Mouse (Mus musculus): Measurements from ENCODE around the gene Son. TPM values are rescaled to one million over a fixed set of nuclear protein-coding genes. Genes with fewer than 3 reads are reported as not detected.
A peak's percentile ranks its signal among the peaks of the same experiment; 100 is the strongest.

Son gene
- polyA plus RNA-seq, 1 experiment from 2014 or later = 118 TPM

GRCm38 (mm10) chr16:91710241-91710640 lies 62.9 kb downstream of the Son start:
- WGBS = 66% methylated on average over 7 of the region's 7 CpGs
- no peaks in the 10 kb centered on the region for H3K9me3 ChIP-seq (ENCODE audit: control insufficient read depth, low read length)
- H3K36me3 ChIP-seq (ENCODE audit: control insufficient read depth, insufficient read depth, low read length) = peaks cover 20% of the 10 kb centered on the region
- no peaks in the 10 kb centered on the region for H3K27me3 ChIP-seq (ENCODE audit: control insufficient read depth, insufficient read depth, low read depth, low read length)
- H3K27ac ChIP-seq (ENCODE audit: low read length) = no peak overlapping the region
- H3K4me1 ChIP-seq (replicated peaks; ENCODE audit: control insufficient read depth, insufficient read depth, low read length) = no peaks in the 10 kb centered on the region
- no peak overlapping the region for H3K4me3 ChIP-seq (ENCODE audit: low read length)
- no peak overlapping the region for H3K9ac ChIP-seq (ENCODE audit: low read length)
- H3K4me2 ChIP-seq (ENCODE audit: low read depth, low read length) = no peak overlapping the region
- ATAC-seq (ENCODE audit: low read depth) = no peak

- H3K27ac ChIP-seq (ENCODE audit: low read length) = no peak overlapping the region
- H3K4me1 ChIP-seq (replicated peaks; ENCODE audit: control insufficient read depth, insufficient read depth, low read length) = no peaks in the 10 kb centered on the region
- no peak for ATAC-seq (ENCODE audit: low read depth)
- no peak overlapping the region for H3K9ac ChIP-seq (ENCODE audit: low read length)
- no peaks in the 10 kb centered on the region for H3K9me3 ChIP-seq (ENCODE audit: control insufficient read depth, low read length)
- H3K36me3 ChIP-seq (ENCODE audit: control insufficient read depth, insufficient read depth, low read length) = peaks cover 15% of the 10 kb centered on the region
- no peak overlapping the region for H3K4me3 ChIP-seq (ENCODE audit: low read length)
- H3K4me2 ChIP-seq (ENCODE audit: low read depth, low read length) = no peak overlapping the region
- no peaks in the 10 kb centered on the region for H3K27me3 ChIP-seq (ENCODE audit: control insufficient read depth, insufficient read depth, low read depth, low read length)
- WGBS = 63% methylated on average over 11 of the region's 11 CpGs
Measured at GRCm38 (mm10) chr16:91716927-91717349, 69.6 kb downstream of the Son start.

- no peak overlapping the region for H3K27ac ChIP-seq (ENCODE audit: low read length)
- no peaks in the 10 kb centered on the region for H3K4me1 ChIP-seq (replicated peaks; ENCODE audit: control insufficient read depth, insufficient read depth, low read length)
- no peak overlapping the region for H3K4me3 ChIP-seq (ENCODE audit: low read length)
- no peak overlapping the region for H3K9ac ChIP-seq (ENCODE audit: low read length)
- 64% methylated on average over 4 of the region's 4 CpGs for WGBS
- no peak for ATAC-seq (ENCODE audit: low read depth)
- peaks cover 14% of the 10 kb centered on the region; the same call in 1 of the 2 replicates for H3K36me3 ChIP-seq (ENCODE audit: control insufficient read depth, insufficient read depth, low read length)
- H3K9me3 ChIP-seq (ENCODE audit: control insufficient read depth, low read length) = no peaks in the 10 kb centered on the region
- H3K4me2 ChIP-seq (ENCODE audit: low read depth, low read length) = no peak overlapping the region
- H3K27me3 ChIP-seq (ENCODE audit: control insufficient read depth, insufficient read depth, low read depth, low read length) = no peaks in the 10 kb centered on the region
Measured at GRCm38 (mm10) chr16:91717399-91717798, 70.1 kb downstream of the Son start.

- Histone ChIP-seq H3K4me3 (ENCODE audit: low read length) (no peak overlapping the region), H3K36me3 (ENCODE audit: control insufficient read depth, insufficient read depth, low read length) (0 out of 2 replicates have a peak, but pooled peaks cover 7% of the 10 kb centered on the region), H3K9me3 (ENCODE audit: control insufficient read depth, low read length) (no peaks in the 10 kb centered on the region), H3K27ac (ENCODE audit: low read length) (no peak overlapping the region), H3K9ac (ENCODE audit: low read length) (no peak overlapping the region), H3K4me1 (replicated peaks; ENCODE audit: control insufficient read depth, insufficient read depth, low read length) (peaks cover 11% of the 10 kb centered on the region), H3K27me3 (ENCODE audit: control insufficient read depth, insufficient read depth, low read depth, low read length) (no peaks in the 10 kb centered on the region), H3K4me2 (ENCODE audit: low read depth, low read length) (no peak overlapping the region)
- WGBS = 56% methylated on average over 3 of the region's 3 CpGs
- ATAC-seq (ENCODE audit: low read depth) = no peak
Measured at GRCm38 (mm10) chr16:91724247-91724646, 76.9 kb downstream of the Son start.

- peak overlapping the region; percentile 80 for H3K4me2 ChIP-seq (ENCODE audit: low read depth, low read length)
- H3K9ac ChIP-seq (ENCODE audit: low read length) = peak overlapping the region; percentile 74
- peak overlapping the region; percentile 62; the same call in 1 of the 2 replicates for H3K27ac ChIP-seq (ENCODE audit: low read length)
- no peak for ATAC-seq (ENCODE audit: low read depth)
- H3K27me3 ChIP-seq (ENCODE audit: control insufficient read depth, insufficient read depth, low read depth, low read length) = no peaks in the 10 kb centered on the region
- H3K4me3 ChIP-seq (ENCODE audit: low read length) = peak overlapping the region; percentile 84
- WGBS = 77% methylated on average over 15 of the region's 15 CpGs
- H3K4me1 ChIP-seq (replicated peaks; ENCODE audit: control insufficient read depth, insufficient read depth, low read length) = peaks cover 14% of the 10 kb centered on the region
- H3K9me3 ChIP-seq (ENCODE audit: control insufficient read depth, low read length) = no peaks in the 10 kb centered on the region
- no peaks in the 10 kb centered on the region for H3K36me3 ChIP-seq (ENCODE audit: control insufficient read depth, insufficient read depth, low read length)
Measured at GRCm38 (mm10) chr16:91727433-91727832, 80.1 kb downstream of the Son start.

- peak within 1 kb of the TSS; percentile 87 for H3K9ac ChIP-seq (ENCODE audit: low read length)
- ATAC-seq (ENCODE audit: low read depth) = peak; percentile 96
- no peaks in the 10 kb centered on the region for H3K9me3 ChIP-seq (ENCODE audit: control insufficient read depth, low read length)
- H3K4me2 ChIP-seq (ENCODE audit: low read depth, low read length) = peak within 1 kb of the TSS; percentile 80
- peak within 1 kb of the TSS; percentile 84 for H3K4me3 ChIP-seq (ENCODE audit: low read length)
- H3K36me3 ChIP-seq (ENCODE audit: control insufficient read depth, insufficient read depth, low read length) = no peaks in the 10 kb centered on the region
- under 1% methylated on average over 46 of the region's 46 CpGs for WGBS
- no peaks in the 10 kb centered on the region for H3K27me3 ChIP-seq (ENCODE audit: control insufficient read depth, insufficient read depth, low read depth, low read length)
- peaks cover 14% of the 10 kb centered on the region for H3K4me1 ChIP-seq (replicated peaks; ENCODE audit: control insufficient read depth, insufficient read depth, low read length)
- H3K27ac ChIP-seq (ENCODE audit: low read length) = peak within 1 kb of the TSS; percentile 97
Measured at GRCm38 (mm10) chr16:91728123-91729065, 81.1 kb downstream of the Son start, which contains the start of gene Cryzl1. TSS of gene Cryzl1 (minus strand) at chr16:91728975.

Other genes with a start within 250 kb of the Son start
- gene Il10rb, start 241.3 kb upstream of the Son start, polyA plus RNA-seq (2015; fragmentation: Nextera tagmentation; extraction: Ambion mirVana) = 56.8 and 61.5 TPM in 2 replicates
- gene Ifnar1, start 162.3 kb upstream of the Son start, polyA plus RNA-seq (2015; fragmentation: Nextera tagmentation; extraction: Ambion mirVana) = 65.0 and 69.3 TPM in 2 replicates
- 53.7 and 54.1 TPM in 2 replicates for gene Ifngr2, start 100.4 kb upstream of the Son start, polyA plus RNA-seq (2015; fragmentation: Nextera tagmentation; extraction: Ambion mirVana)
- 55.4 and 59.1 TPM in 2 replicates for gene Tmem50b, start 49.7 kb upstream of the Son start, polyA plus RNA-seq (2015; fragmentation: Nextera tagmentation; extraction: Ambion mirVana)
- gene Dnajc28, start 28.5 kb upstream of the Son start, polyA plus RNA-seq (2015; fragmentation: Nextera tagmentation; extraction: Ambion mirVana) = 2.2 and 2.9 TPM in 2 replicates
- gene Gart, start 554 bp upstream of the Son start, polyA plus RNA-seq (2015; fragmentation: Nextera tagmentation; extraction: Ambion mirVana) = 92.7 and 98.9 TPM in 2 replicates
- gene Donson, start 41.3 kb downstream of the Son start, polyA plus RNA-seq (2015; fragmentation: Nextera tagmentation; extraction: Ambion mirVana) = 20.8 and 22.2 TPM in 2 replicates
- gene Cryzl1, start 81.5 kb downstream of the Son start, polyA plus RNA-seq (2015; fragmentation: Nextera tagmentation; extraction: Ambion mirVana) = 74.2 and 75.1 TPM in 2 replicates
- 17.8 and 18.0 TPM in 2 replicates for gene Itsn1, start 81.8 kb downstream of the Son start, polyA plus RNA-seq (2015; fragmentation: Nextera tagmentation; extraction: Ambion mirVana)

Measured in lung, embryonic 16.5 days (tissue).